Mouse (Mus musculus): Measurements from ENCODE around the gene Rassf6. TPM values are rescaled to one million over a fixed set of nuclear protein-coding genes. Genes with fewer than 3 reads are reported as not detected.

Gene Rassf6
- total and polyA plus RNA-seq, 3 experiments, result 15.1 to 24.5 (median 18.3) TPM

DNA sequence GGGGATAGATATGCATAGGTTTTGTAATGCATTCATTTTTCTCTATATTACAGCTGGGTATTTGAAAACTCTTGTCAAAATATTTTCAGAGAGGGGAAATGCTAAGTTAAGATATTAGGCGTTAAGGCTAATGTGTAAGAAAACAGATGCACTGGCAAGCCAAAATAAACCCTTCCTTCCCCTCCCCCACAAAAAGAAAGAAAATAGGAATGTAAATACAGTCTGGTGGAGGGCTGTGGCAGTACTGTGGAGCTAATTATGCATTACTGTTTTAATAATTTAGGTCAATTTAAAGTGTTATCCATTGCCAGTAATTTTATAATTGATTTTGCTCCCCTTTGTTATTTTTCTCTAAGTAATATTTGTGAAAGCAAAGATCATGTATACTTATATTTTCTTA lies 11.9 kb downstream of the Rassf6 start:
- H3K27me3 ChIP-seq (replicated peaks), result no peaks in the 10 kb centered on the region
- TF ChIP-seq HCFC1 (IDR thresholded peaks at IDR 0.05; ENCODE audit: low read depth, low read length), result no peak
- no peak for DNase-seq (ENCODE audit: extremely low read depth)
- in situ Hi-C loops (cut with MboI; ENCODE audit: low pct_ligation_motif_present, low pct_unique_long_range_greater_than_20kb, low sequenced_read_pairs), result no loop called here
- no peak overlapping the region for H3K4me3 ChIP-seq (replicated peaks in 1 of 3; ENCODE audit: low read depth in 2 of 3, low read length in 2 of 3, poor library complexity in 1 of 3)
- H3K79me2 ChIP-seq (replicated peaks; ENCODE audit: control insufficient read depth, extremely low read depth, insufficient read depth, poor library complexity, severe bottlenecking), result no peaks in the 10 kb centered on the region
- H3K9ac ChIP-seq (ENCODE audit: insufficient read depth, low read depth), result no peak overlapping the region
- peaks cover 6 to 59% of the 10 kb centered on the region in 2 experiments; a peak in 3 of 4 replicates for H3K4me1 ChIP-seq (ENCODE audit: control insufficient read depth in 1 of 2, insufficient read depth in 2 of 2)
- dilution Hi-C loops (cut with MboI; ENCODE audit: extremely low pct_ligation_motif_present, extremely low pct_unique_long_range_greater_than_20kb, low sequenced_read_pairs), result no loop called here
- no peak overlapping the region for H3K27ac ChIP-seq (ENCODE audit: insufficient read depth, low read depth)
- no peaks in the 10 kb centered on the region for H3K9me3 ChIP-seq (replicated peaks; ENCODE audit: low read length)
- peaks cover 21 to 43% of the 10 kb centered on the region in 2 experiments for H3K36me3 ChIP-seq (replicated peaks in 1 of 2; ENCODE audit: control insufficient read depth in 1 of 2, insufficient read depth in 1 of 2, low read length in 1 of 2)
- no peak overlapping the region for H3K4me2 ChIP-seq (ENCODE audit: insufficient read depth, low read depth, poor library complexity, severe bottlenecking)

DNA sequence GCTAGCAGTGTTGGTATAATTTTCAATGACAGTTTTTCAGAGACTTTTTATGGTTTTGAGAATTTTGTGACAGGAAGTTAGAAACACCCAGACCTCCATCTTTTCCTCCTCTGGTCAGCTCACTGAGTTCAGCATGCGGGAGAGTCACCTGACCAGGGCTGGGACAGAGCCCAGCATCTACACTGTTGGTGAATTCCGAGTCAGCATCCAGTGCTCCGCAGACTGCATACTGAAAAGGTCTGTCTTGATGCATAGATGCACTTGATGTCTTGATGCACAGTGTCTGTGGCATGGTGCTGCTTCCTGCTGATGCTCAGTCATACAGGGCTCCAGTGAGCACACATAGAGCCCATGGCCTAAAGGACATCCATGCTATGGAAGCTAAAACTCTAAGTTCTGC lies 12.4 kb downstream of the Rassf6 start:
- no peak overlapping the region for H3K27ac ChIP-seq (ENCODE audit: insufficient read depth, low read depth)
- no peaks in the 10 kb centered on the region for H3K9me3 ChIP-seq (replicated peaks; ENCODE audit: low read length)
- in situ Hi-C loops (cut with MboI; ENCODE audit: low pct_ligation_motif_present, low pct_unique_long_range_greater_than_20kb, low sequenced_read_pairs) (no loop called here), dilution Hi-C loops (cut with MboI; ENCODE audit: extremely low pct_ligation_motif_present, extremely low pct_unique_long_range_greater_than_20kb, low sequenced_read_pairs) (no loop called here)
- H3K79me2 ChIP-seq (replicated peaks; ENCODE audit: control insufficient read depth, extremely low read depth, insufficient read depth, poor library complexity, severe bottlenecking), result no peaks in the 10 kb centered on the region
- H3K27me3 ChIP-seq (replicated peaks), result no peaks in the 10 kb centered on the region
- peaks cover 8 to 64% of the 10 kb centered on the region in 2 experiments; a peak in 3 of 4 replicates for H3K4me1 ChIP-seq (ENCODE audit: control insufficient read depth in 1 of 2, insufficient read depth in 2 of 2)
- TF ChIP-seq KAT2A (IDR thresholded peaks at IDR 0.05; ENCODE audit: insufficient replicate concordance, low read length) (no peak), PAX5 (IDR thresholded peaks at IDR 0.05; ENCODE audit: low read length) (no peak), RAD21 (IDR thresholded peaks at IDR 0.05; ENCODE audit: low read depth, low read length) (no peak), USF1 (IDR thresholded peaks at IDR 0.05; ENCODE audit: low read depth, low read length) (no peak), ELF1 (IDR thresholded peaks at IDR 0.05; ENCODE audit: low read depth, low read length) (no peak), MEF2A (IDR thresholded peaks at IDR 0.05; ENCODE audit: borderline replicate concordance, low read depth, low read length) (no peak), IRF4 (IDR thresholded peaks at IDR 0.05; ENCODE audit: low read depth, low read length) (no peak), ZMIZ1 (IDR thresholded peaks at IDR 0.05; ENCODE audit: low read depth, low read length) (no peak), BHLHE40 (IDR thresholded peaks at IDR 0.05; ENCODE audit: low read depth, low read length) (no peak), TBP (conservative IDR thresholded peaks at IDR 0.05; ENCODE audit: low read depth, low read length) (no peak), RCOR1 (conservative IDR thresholded peaks at IDR 0.05; ENCODE audit: low read depth, low read length) (no peak), NRF1 (IDR thresholded peaks at IDR 0.05; ENCODE audit: low read depth, low read length) (no peak), JUN (IDR thresholded peaks at IDR 0.05; ENCODE audit: insufficient read depth, low read depth, low read length) (no peak), CTCF (conservative IDR thresholded peaks at IDR 0.05 in 1 of 2, IDR thresholded peaks at IDR 0.05 in 1 of 2; ENCODE audit: low read depth in 2 of 2, low read length in 2 of 2) (no peak), CHD2 (IDR thresholded peaks at IDR 0.05; ENCODE audit: low read length) (no peak)
- no peak overlapping the region for H3K4me3 ChIP-seq (replicated peaks in 1 of 3; ENCODE audit: low read depth in 2 of 3, low read length in 2 of 3, poor library complexity in 1 of 3)
- no peak overlapping the region for H3K9ac ChIP-seq (ENCODE audit: insufficient read depth, low read depth)
- no peak for DNase-seq (ENCODE audit: extremely low read depth)
- H3K4me2 ChIP-seq (ENCODE audit: insufficient read depth, low read depth, poor library complexity, severe bottlenecking), result no peak overlapping the region
- peaks cover 21 to 43% of the 10 kb centered on the region in 2 experiments for H3K36me3 ChIP-seq (replicated peaks in 1 of 2; ENCODE audit: control insufficient read depth in 1 of 2, insufficient read depth in 1 of 2, low read length in 1 of 2)

All from CH12.LX (cell line).